Mouse (Mus musculus) neural tube, embryonic 11.5 days (tissue): Measurements from ENCODE around the gene Lcn2. TPM values are rescaled to one million over a fixed set of nuclear protein-coding genes. Genes with fewer than 3 reads are reported as not detected.

Experiments used
- ATAC-seq: fragments of 200-750 bp; cut with Nextera tagmentation; 2 replicates; pipeline ENCODE4 v1.8.0; 2017; ENCODE audit warnings: moderate number of reproducible peaks, mild to moderate bottlenecking, moderate TSS enrichment, moderate library complexity; ENCODE audit not compliant: insufficient read depth, low FRiP score, low TSS enrichment
- DNase-seq: peaks from one replicate; pipeline ENCODE4 v3.0.0-alpha.2; 2015; ENCODE audit warnings: low spot score
- H3K27ac ChIP-seq: fragments of 300-500 bp; sonication (generic); 2 replicates; pipeline ENCODE4 v1.5.1; 2014; ENCODE audit warnings: low read depth, mild to moderate bottlenecking, low read length
- H3K27me3 ChIP-seq: fragments of 300-500 bp; sonication (generic); 2 replicates; pipeline ENCODE4 v1.6.1; 2014; ENCODE audit warnings: mild to moderate bottlenecking, low read length, mixed read lengths; ENCODE audit not compliant: control insufficient read depth, insufficient read depth
- H3K36me3 ChIP-seq: fragments of 300-500 bp; sonication (generic); 2 replicates; pipeline ENCODE4 v1.6.1; 2014; ENCODE audit warnings: mild to moderate bottlenecking, low read length, moderate library complexity, mixed read lengths; ENCODE audit not compliant: control insufficient read depth, insufficient read depth
- H3K4me1 ChIP-seq: fragments of 300-500 bp; sonication (generic); 2 replicates; pipeline ENCODE4 v1.6.1; 2014; ENCODE audit warnings: low read length, mixed read lengths; ENCODE audit not compliant: control insufficient read depth, insufficient read depth
- H3K4me2 ChIP-seq: fragments of 300-500 bp; sonication (generic); 2 replicates; pipeline ENCODE4 v1.6.1; 2014; ENCODE audit warnings: low read depth, mild to moderate bottlenecking, moderate library complexity
- H3K4me3 ChIP-seq: fragments of 300-500 bp; sonication (generic); 2 replicates; pipeline ENCODE4 v1.5.1; 2014; ENCODE audit warnings: low read depth, low read length
- H3K9ac ChIP-seq: fragments of 300-500 bp; sonication (generic); 2 replicates; pipeline ENCODE4 v1.6.1; 2014; ENCODE audit warnings: mild to moderate bottlenecking, low read length
- H3K9me3 ChIP-seq: fragments of 300-500 bp; sonication (generic); 2 replicates; pipeline ENCODE4 v1.6.1; 2016; ENCODE audit warnings: low read length; ENCODE audit not compliant: control insufficient read depth
- WGBS: fragments of 180-500 bp; shearing (Covaris S2); extraction: QIAGEN DNeasy Blood & Tissue Kit; methylation state at CpG from one replicate; pipeline ENCODE4 v1.1.7; 2014; 5-methylcytosine and 5-hydroxymethylcytosine counted together
- polyA plus RNA-seq: library from polyadenylated mRNA; unstranded; fragments of >200 nt; fragmentation: Nextera tagmentation; extraction: Ambion mirVana; gene quantifications from 2 replicates; pipeline ENCODE4 v1.2.1, GENCODE M21; 2014

Gene Lcn2
- polyA plus RNA-seq, 1 experiment from 2014 or later, result 0.25 TPM

- Histone ChIP-seq H3K9ac (no peak overlapping the region), H3K4me2 (no peak overlapping the region), H3K27me3 (no peaks in the 10 kb centered on the region), H3K4me3 (no peak overlapping the region), H3K4me1 (no peaks in the 10 kb centered on the region), H3K36me3 (peaks cover 2% of the 10 kb centered on the region; the same call in 1 of the 2 replicates), H3K27ac (no peak overlapping the region), H3K9me3 (no peaks in the 10 kb centered on the region)
- DNase-seq (no peak), ATAC-seq (no peak)
- 83% methylated on average over 7 of the region's 7 CpGs for WGBS
Measured at GRCm38 (mm10) chr2:32407144-32407824, 19.2 kb upstream of the Lcn2 start.

DNA sequence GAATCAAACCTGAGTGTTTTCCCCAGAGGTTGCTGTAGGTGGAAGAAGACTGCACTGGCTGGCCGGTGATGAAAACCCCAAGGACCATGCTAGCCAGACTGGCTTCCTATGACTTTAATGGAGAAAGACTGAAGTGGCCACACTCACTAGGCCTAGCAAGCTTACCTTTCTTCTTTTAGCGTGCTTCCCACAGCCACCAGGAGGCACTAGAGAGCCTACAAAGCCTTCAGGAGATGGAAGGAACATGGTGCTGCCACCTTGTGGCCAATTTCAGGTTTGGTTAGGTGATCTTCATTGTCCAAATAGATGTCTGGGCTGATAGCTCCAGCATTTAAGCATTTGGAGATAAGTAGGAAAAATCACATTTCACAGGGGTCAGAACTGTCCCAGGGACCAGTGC is 16.6 kb upstream of the Lcn2 start:
- DNase-seq (peak; percentile 95), ATAC-seq (no peak)
- peaks cover 6% of the 10 kb centered on the region for H3K36me3 ChIP-seq
- H3K4me1 ChIP-seq, result no peaks in the 10 kb centered on the region
- WGBS, result 37% methylated on average over 2 of the region's 2 CpGs
- H3K9ac ChIP-seq, result no peak overlapping the region
- H3K4me2 ChIP-seq, result no peak overlapping the region
- H3K4me3 ChIP-seq, result no peak overlapping the region
- no peak overlapping the region for H3K27ac ChIP-seq
- no peaks in the 10 kb centered on the region for H3K9me3 ChIP-seq
- no peaks in the 10 kb centered on the region for H3K27me3 ChIP-seq

DNA sequence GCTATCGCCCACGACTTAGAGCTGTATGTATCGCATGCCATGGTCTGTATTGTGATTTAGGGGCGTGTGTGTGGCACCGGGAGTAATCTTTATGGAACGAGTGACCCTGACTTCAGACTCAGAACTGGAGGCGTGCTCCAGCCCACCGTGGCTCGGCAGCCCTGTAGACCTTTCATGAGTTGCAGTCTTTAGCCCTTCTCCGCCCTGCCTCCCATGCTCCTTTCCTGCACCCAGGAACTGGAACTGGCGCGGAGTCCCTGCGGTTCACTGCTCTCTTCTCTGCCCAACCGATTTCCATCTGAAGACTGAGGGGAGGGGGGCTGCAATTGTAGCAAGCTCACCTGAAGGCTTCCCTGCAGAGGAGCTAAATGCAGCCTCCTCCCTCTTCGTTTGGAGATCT is 8.6 kb upstream of the Lcn2 start:
- Histone ChIP-seq H3K4me2 (peak overlapping the region; percentile 90), H3K27ac (no peak overlapping the region), H3K9me3 (no peaks in the 10 kb centered on the region), H3K4me1 (peaks cover 6% of the 10 kb centered on the region), H3K9ac (peak overlapping the region; percentile 64), H3K4me3 (peak overlapping the region; percentile 71), H3K36me3 (peaks cover 3% of the 10 kb centered on the region), H3K27me3 (no peaks in the 10 kb centered on the region)
- WGBS, result under 1% methylated on average over 15 of the region's 15 CpGs
- ATAC-seq, result no peak
- no peak for DNase-seq

- peak; percentile 92 for DNase-seq
- H3K4me1 ChIP-seq, result peaks cover 6% of the 10 kb centered on the region
- peaks cover 3% of the 10 kb centered on the region for H3K36me3 ChIP-seq
- WGBS, result under 1% methylated on average over 54 of the region's 59 CpGs
- H3K9me3 ChIP-seq, result no peaks in the 10 kb centered on the region
- peak overlapping the region; percentile 71 for H3K4me3 ChIP-seq
- H3K9ac ChIP-seq, result peak overlapping the region; percentile 64
- peak overlapping the region; percentile 75 for H3K27ac ChIP-seq
- peak; percentile 93 for ATAC-seq
- peak overlapping the region; percentile 90 for H3K4me2 ChIP-seq
- H3K27me3 ChIP-seq, result no peaks in the 10 kb centered on the region
Measured at GRCm38 (mm10) chr2:32395946-32396621, 8.0 kb upstream of the Lcn2 start.

GRCm38 (mm10) chr2:32395484-32395945 is 7.5 kb upstream of the Lcn2 start, which contains the start of gene Ptges2:
TSS of gene Ptges2 (plus strand) at chr2:32395896.
- Histone ChIP-seq H3K27ac (peak within 1 kb of the TSS; percentile 75), H3K27me3 (no peaks in the 10 kb centered on the region), H3K9me3 (no peaks in the 10 kb centered on the region), H3K4me3 (peak within 1 kb of the TSS; percentile 71), H3K4me1 (peaks cover 6% of the 10 kb centered on the region), H3K9ac (peak within 1 kb of the TSS; percentile 64), H3K36me3 (peaks cover 2% of the 10 kb centered on the region), H3K4me2 (peak within 1 kb of the TSS; percentile 90)
- WGBS, result under 1% methylated on average over 31 of the region's 31 CpGs
- DNase-seq (peak; percentile 93), ATAC-seq (peak; percentile 88)

- WGBS, result 3% methylated on average over 8 of the region's 8 CpGs
- Histone ChIP-seq H3K9ac (peak overlapping the region; percentile 64), H3K4me1 (peaks cover 6% of the 10 kb centered on the region), H3K4me2 (peak overlapping the region; percentile 90), H3K27me3 (no peaks in the 10 kb centered on the region), H3K9me3 (no peaks in the 10 kb centered on the region), H3K36me3 (no peaks in the 10 kb centered on the region; the same call in none of the 2 replicates), H3K27ac (peak overlapping the region; percentile 75), H3K4me3 (peak overlapping the region; percentile 71)
- ATAC-seq (no peak), DNase-seq (peak; percentile 38)
Measured at GRCm38 (mm10) chr2:32394973-32395372, 6.9 kb upstream of the Lcn2 start.

- Histone ChIP-seq H3K9me3 (no peaks in the 10 kb centered on the region), H3K4me1 (peaks cover 4% of the 10 kb centered on the region), H3K4me2 (no peak overlapping the region), H3K9ac (no peak overlapping the region; the same call in 1 of the 2 replicates), H3K36me3 (no peaks in the 10 kb centered on the region; the same call in 1 of the 2 replicates), H3K27ac (no peak overlapping the region), H3K4me3 (no peak overlapping the region), H3K27me3 (no peaks in the 10 kb centered on the region)
- 92% methylated on average over 5 of the region's 5 CpGs for WGBS
- DNase-seq (no peak), ATAC-seq (no peak)
Measured at GRCm38 (mm10) chr2:32392063-32392462, 4.0 kb upstream of the Lcn2 start.

GRCm38 (mm10) chr2:32390871-32391270 is 2.8 kb upstream of the Lcn2 start:
- H3K4me2 ChIP-seq, result no peak overlapping the region
- H3K4me1 ChIP-seq, result no peaks in the 10 kb centered on the region
- WGBS, result 73% methylated on average over 8 of the region's 8 CpGs
- no peaks in the 10 kb centered on the region for H3K27me3 ChIP-seq
- no peak overlapping the region for H3K27ac ChIP-seq
- no peak overlapping the region for H3K4me3 ChIP-seq
- H3K36me3 ChIP-seq, result no peaks in the 10 kb centered on the region; the same call in 1 of the 2 replicates
- no peak overlapping the region for H3K9ac ChIP-seq
- no peaks in the 10 kb centered on the region for H3K9me3 ChIP-seq
- ATAC-seq (no peak), DNase-seq (no peak)
